Mouse (Mus musculus): ENCODE data around the gene Tgfbr3l. TPM values are rescaled to one million over a fixed set of nuclear protein-coding genes. Genes with fewer than 3 reads are reported as not detected.

The Tgfbr3l gene
- total RNA-seq (2021), result 1 to 10 TPM; 8.3 to 9.8 TPM
- long read RNA-seq, partial matches to known transcripts, result 1 of 1 reads
- long read RNA-seq, other reads (novel, unspliced or antisense), result 0 of 1 reads

GRCm38 (mm10) chr8:4247951-4248540, at the start of gene Tgfbr3l:
Gene Tgfbr3l (plus strand): TSS chr8:4248214.
- peak in 1 of 2 experiments; percentile 16 for DNase-seq (ENCODE audit: low spot score in 2 of 2)

- no peak for DNase-seq (ENCODE audit: low spot score in 2 of 2)
These were observed 46.7 kb upstream of the Tgfbr3l start for GRCm38 (mm10) chr8:4201321-4201720.

GRCm38 (mm10) chr8:4205246-4206123, 42.5 kb upstream of the Tgfbr3l start:
- DNase-seq (ENCODE audit: low spot score in 2 of 2), result no peak

GRCm38 (mm10) chr8:4206182-4207015, 41.6 kb upstream of the Tgfbr3l start:
- no peak for DNase-seq (ENCODE audit: low spot score in 2 of 2)

- DNase-seq (ENCODE audit: low spot score in 2 of 2), result peak in 1 of 2 experiments; percentile 19
These were observed 41.0 kb upstream of the Tgfbr3l start for GRCm38 (mm10) chr8:4207016-4207350.

GRCm38 (mm10) chr8:4211097-4211496, 36.9 kb upstream of the Tgfbr3l start:
- peak in 1 of 2 experiments; percentile 16 for DNase-seq (ENCODE audit: low spot score in 2 of 2)

GRCm38 (mm10) chr8:4212809-4213209, 35.2 kb upstream of the Tgfbr3l start:
- DNase-seq (ENCODE audit: low spot score in 2 of 2), result no peak

- peak; percentile 46 to 67 for DNase-seq (ENCODE audit: low spot score in 2 of 2)
These were observed 34.6 kb upstream of the Tgfbr3l start for GRCm38 (mm10) chr8:4213210-4214005.

GRCm38 (mm10) chr8:4214006-4214980, 33.7 kb upstream of the Tgfbr3l start:
- DNase-seq (ENCODE audit: low spot score in 2 of 2), result no peak

- DNase-seq (ENCODE audit: low spot score in 2 of 2), result no peak
These were observed 31.7 kb upstream of the Tgfbr3l start for GRCm38 (mm10) chr8:4216296-4216695.

GRCm38 (mm10) chr8:4216791-4217621, 31.0 kb upstream of the Tgfbr3l start, which contains the start of gene Prr36:
Gene Prr36 (minus strand): TSS chr8:4217459.
- DNase-seq (ENCODE audit: low spot score in 2 of 2), result peak; percentile 75 to 81

GRCm38 (mm10) chr8:4219617-4220016, 28.4 kb upstream of the Tgfbr3l start:
- no peak for DNase-seq (ENCODE audit: low spot score in 2 of 2)

- DNase-seq (ENCODE audit: low spot score in 2 of 2), result no peak
These were observed 26.0 kb upstream of the Tgfbr3l start for GRCm38 (mm10) chr8:4222059-4222458.

GRCm38 (mm10) chr8:4226323-4226722, 21.7 kb upstream of the Tgfbr3l start:
- no peak for DNase-seq (ENCODE audit: low spot score in 2 of 2)

- no peak for DNase-seq (ENCODE audit: low spot score in 2 of 2)
These were observed 21.2 kb upstream of the Tgfbr3l start, which contains the start of gene Lrrc8e for GRCm38 (mm10) chr8:4226739-4227347. Gene Lrrc8e (plus strand): TSS chr8:4226827.

- DNase-seq (ENCODE audit: low spot score in 2 of 2), result no peak
These were observed 20.1 kb upstream of the Tgfbr3l start for GRCm38 (mm10) chr8:4227919-4228318.

- no peak for DNase-seq (ENCODE audit: low spot score in 2 of 2)
These were observed 18.2 kb upstream of the Tgfbr3l start for GRCm38 (mm10) chr8:4229784-4230183.

Measured in layer of hippocampus, postnatal 10 days (tissue).